Mouse (Mus musculus) spleen, postnatal 14 days (tissue): Measurements from ENCODE around the gene Olfr1197.

Experiments used
- DNase-seq, 2 experiments: peaks; one replicate each; pipeline ENCODE4 v3.0.0; 2021 to 2022; ENCODE audit warnings: low spot score in 2 of 2

Olfr1197 gene

GRCm38 (mm10) chr2:88732266-88732665, at the start of gene Olfr1197:
Gene Olfr1197, minus strand, starts transcription at chr2:88732366.
- no peak for DNase-seq

- DNase-seq = no peak
Measured at GRCm38 (mm10) chr2:88770388-88770787, 38.2 kb upstream of the Olfr1197 start, which contains the start of gene Olfr1200. Gene Olfr1200, minus strand, starts transcription at chr2:88770488.

- DNase-seq = no peak
Measured at GRCm38 (mm10) chr2:88760369-88760768, 28.2 kb upstream of the Olfr1197 start, which contains the start of gene Olfr1199. Gene Olfr1199, minus strand, starts transcription at chr2:88760469.

GRCm38 (mm10) chr2:88751270-88751669, 19.1 kb upstream of the Olfr1197 start, which contains the start of gene Olfr1198:
Gene Olfr1198, minus strand, starts transcription at chr2:88751370.
- no peak for DNase-seq

- DNase-seq = no peak
Measured at GRCm38 (mm10) chr2:88743379-88743778, 11.2 kb upstream of the Olfr1197 start.

- no peak for DNase-seq
Measured at GRCm38 (mm10) chr2:88704497-88704896, 27.7 kb downstream of the Olfr1197 start, which contains the start of gene Olfr1196. Gene Olfr1196, minus strand, starts transcription at chr2:88704597.

GRCm38 (mm10) chr2:88689087-88689486, 43.1 kb downstream of the Olfr1197 start, which contains the start of gene Olfr1195:
Gene Olfr1195, minus strand, starts transcription at chr2:88689187.
- no peak for DNase-seq
